Mouse (Mus musculus) intestine, embryonic 15.5 days (tissue): ENCODE measurements around the gene Hist1h2bc. TPM values are rescaled to one million over a fixed set of nuclear protein-coding genes. Genes with fewer than 3 reads are reported as not detected.
A peak's percentile ranks its signal among the peaks of the same experiment; 100 is the strongest.
"Not testable (repeated sequence)": the region's sequence is repeated elsewhere in the genome, so short reads cannot be mapped to it uniquely, and the experiment has no call there.

Experiments
- ATAC-seq: fragments of 200-750 bp; cut with Nextera tagmentation; 2 replicates; pipeline ENCODE4 v1.8.0; 2017; ENCODE audit warnings: moderate TSS enrichment, moderate library complexity
- H3K27ac ChIP-seq: fragments of 300-500 bp; sonication (generic); 2 replicates; pipeline ENCODE4 v1.5.1; 2015; ENCODE audit warnings: mild to moderate bottlenecking, inconsistent platforms
- H3K27me3 ChIP-seq: fragments of 300-500 bp; sonication (generic); replicated peaks from 2 replicates; pipeline ENCODE4 v1.6.1; 2015; ENCODE audit warnings: inconsistent platforms
- H3K36me3 ChIP-seq: fragments of 300-500 bp; sonication (generic); 2 replicates; pipeline ENCODE4 v1.6.1; 2015; ENCODE audit warnings: inconsistent platforms
- H3K4me1 ChIP-seq: fragments of 300-500 bp; sonication (generic); replicated peaks from 2 replicates; pipeline ENCODE4 v1.6.1; 2015; ENCODE audit warnings: inconsistent platforms
- H3K4me2 ChIP-seq: fragments of 300-500 bp; sonication (generic); replicated peaks from 2 replicates; pipeline ENCODE4 v1.6.1; 2015; ENCODE audit warnings: mild to moderate bottlenecking, inconsistent platforms
- H3K4me3 ChIP-seq: fragments of 300-500 bp; sonication (generic); replicated peaks from 2 replicates; pipeline ENCODE4 v1.5.1; 2015; ENCODE audit warnings: inconsistent platforms
- H3K9ac ChIP-seq: fragments of 300-500 bp; sonication (generic); 2 replicates; pipeline ENCODE4 v1.6.1; 2015; ENCODE audit warnings: inconsistent platforms
- H3K9me3 ChIP-seq: fragments of 300-500 bp; sonication (generic); 2 replicates; pipeline ENCODE4 v1.6.1; 2016; ENCODE audit warnings: inconsistent platforms
- WGBS: fragments of 180-500 bp; shearing (Covaris S2); methylation state at CpG from one replicate; pipeline ENCODE4 v1.1.7; 2015; 5-methylcytosine and 5-hydroxymethylcytosine counted together
- polyA plus RNA-seq: library from polyadenylated mRNA; unstranded; fragments of >200 nt; fragmentation: Nextera tagmentation; extraction: Ambion mirVana; gene quantifications from 2 replicates; pipeline ENCODE4 v1.2.1, GENCODE M21; 2015

The Hist1h2bc gene
- polyA plus RNA-seq, result 79.3 and 89.9 TPM in 2 replicates

DNA sequence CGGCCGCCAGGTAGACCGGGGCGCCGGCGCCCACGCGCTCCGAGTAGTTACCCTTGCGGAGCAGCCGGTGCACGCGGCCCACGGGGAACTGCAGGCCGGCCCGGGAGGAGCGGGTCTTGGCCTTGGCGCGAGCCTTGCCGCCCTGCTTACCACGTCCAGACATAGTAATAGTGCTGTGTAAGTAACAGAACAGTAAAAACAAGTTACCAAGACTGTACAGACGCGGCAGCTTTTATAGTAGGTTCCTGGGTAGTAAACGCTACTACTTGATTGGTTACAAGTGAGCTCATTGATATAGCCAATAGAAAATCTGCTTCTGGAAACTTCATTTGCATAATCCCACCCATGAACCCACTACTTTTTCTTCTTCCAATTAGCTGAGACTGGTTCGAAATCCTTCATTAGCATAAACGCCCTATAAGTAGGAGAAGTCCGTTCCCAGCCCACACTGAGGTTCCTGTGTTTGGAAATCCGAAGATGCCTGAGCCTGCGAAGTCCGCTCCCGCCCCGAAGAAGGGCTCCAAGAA lies at the start of gene Hist1h2bc, which contains the start of gene Hist1h2ac:
Gene Hist1h2bc, plus strand, starts transcription at position 445 of the 527 bp plus-strand sequence.
Gene Hist1h2ac, minus strand, starts transcription at position 194 of the 527 bp plus-strand sequence.
- H3K27ac ChIP-seq, result peak within 1 kb of the TSS; percentile 97
- H3K9me3 ChIP-seq, result no peaks in the 10 kb centered on the region
- peak within 1 kb of the TSS; percentile 56 for H3K4me2 ChIP-seq
- H3K9ac ChIP-seq, result peak within 1 kb of the TSS; percentile 57
- no peaks in the 10 kb centered on the region for H3K36me3 ChIP-seq
- H3K4me1 ChIP-seq, result peaks cover 6% of the 10 kb centered on the region
- no peaks in the 10 kb centered on the region for H3K27me3 ChIP-seq
- ATAC-seq, result peak; percentile 97
- peak within 1 kb of the TSS; percentile 41 for H3K4me3 ChIP-seq
- WGBS, result 0% methylated on average over 32 of the region's 32 CpGs

DNA sequence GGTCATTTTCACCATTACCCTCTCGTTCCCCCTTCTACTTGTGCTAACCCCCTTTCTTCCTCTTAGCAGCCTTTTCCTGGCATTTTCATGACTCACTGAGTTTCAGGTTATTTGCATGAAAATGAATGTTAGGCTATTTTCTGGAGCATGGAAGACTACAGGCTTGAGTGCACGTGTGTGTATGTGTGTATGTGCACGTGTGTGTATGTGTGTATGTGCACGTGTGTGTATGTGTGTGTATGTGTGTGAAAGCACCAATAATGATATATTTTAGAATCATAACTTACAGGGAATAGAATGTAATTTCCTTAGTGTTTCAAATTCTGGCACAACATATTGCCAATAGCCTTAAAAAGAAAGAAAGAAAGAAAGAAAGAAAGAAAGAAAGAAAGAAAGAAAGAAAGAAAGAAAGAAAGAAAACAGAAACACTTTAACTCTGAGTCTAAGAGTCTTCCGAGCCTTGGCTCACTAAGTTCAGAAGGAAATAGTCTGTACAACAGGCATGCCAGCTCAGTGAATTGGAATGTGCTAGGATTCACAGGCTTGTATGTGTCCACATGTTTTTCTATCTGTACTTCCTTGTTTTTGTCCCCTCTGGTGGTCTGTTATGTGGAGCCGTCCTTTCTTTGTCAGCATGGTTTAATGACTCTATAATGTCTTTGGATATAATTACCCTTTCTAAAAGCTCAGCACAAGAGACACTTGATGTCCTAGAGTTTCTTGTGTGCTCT lies 24.2 kb upstream of the Hist1h2bc start:
- H3K27ac ChIP-seq, result no peak overlapping the region
- H3K36me3 ChIP-seq, result no peaks in the 10 kb centered on the region
- no peaks in the 10 kb centered on the region for H3K9me3 ChIP-seq
- WGBS, result 69% methylated on average over 6 of the region's 6 CpGs
- no peak overlapping the region for H3K4me2 ChIP-seq
- H3K4me1 ChIP-seq, result no peaks in the 10 kb centered on the region
- no peaks in the 10 kb centered on the region for H3K27me3 ChIP-seq
- no peak for ATAC-seq
- H3K4me3 ChIP-seq, result no peak overlapping the region
- no peak overlapping the region for H3K9ac ChIP-seq

DNA sequence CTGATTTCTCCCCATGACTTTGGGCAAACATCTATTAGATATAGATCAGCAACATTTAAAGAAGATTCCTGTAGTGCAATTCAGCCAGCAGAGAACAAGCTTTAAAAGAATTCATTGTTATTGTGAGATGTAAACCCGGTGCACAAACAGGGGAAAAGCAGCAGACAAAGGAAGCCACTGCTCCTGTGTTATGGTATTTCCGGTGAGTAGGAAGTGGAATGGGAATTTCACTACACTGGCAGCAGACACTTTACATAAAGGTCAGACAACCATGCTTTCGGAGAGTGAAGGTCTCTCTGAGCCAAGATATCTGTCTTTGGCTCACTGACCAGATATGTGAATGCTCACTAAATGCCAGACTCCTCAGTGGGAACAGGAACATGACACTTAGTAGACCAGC lies 21.5 kb upstream of the Hist1h2bc start:
- 63% methylated on average over 3 of the region's 3 CpGs for WGBS

DNA sequence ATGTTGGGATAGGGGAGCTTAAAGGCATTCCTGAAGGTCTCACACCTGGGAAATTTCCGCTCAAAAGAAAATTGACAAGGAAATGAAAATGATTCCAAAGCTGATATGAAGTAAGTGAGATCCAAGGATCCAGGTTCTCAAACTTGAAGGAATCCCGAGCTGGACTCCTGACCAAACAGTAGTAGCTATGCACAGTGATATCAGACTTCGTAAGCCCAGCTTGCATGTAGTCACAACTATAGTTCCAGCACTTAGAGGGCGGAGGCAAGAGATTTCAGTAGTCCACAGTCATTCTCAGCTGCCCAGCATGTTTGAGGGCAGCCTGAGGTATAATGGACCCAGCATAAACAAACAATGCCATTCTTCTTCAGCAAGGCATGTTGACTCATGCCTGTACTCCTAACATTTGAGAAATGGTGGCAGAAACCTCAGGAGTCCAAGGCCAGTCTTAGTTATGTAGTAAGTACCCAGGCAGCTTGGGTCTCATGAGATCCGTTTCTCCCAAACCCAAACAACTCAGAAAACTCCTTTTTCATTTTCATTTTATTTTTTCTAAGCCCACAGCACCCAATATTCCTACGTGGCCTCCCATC lies 1.9 kb upstream of the Hist1h2bc start:
- no peaks in the 10 kb centered on the region for H3K36me3 ChIP-seq
- no peak overlapping the region for H3K27ac ChIP-seq
- 0 out of 2 replicates have a peak overlapping the region, but pooled peaks have one; percentile 51 for H3K4me2 ChIP-seq
- H3K4me1 ChIP-seq, result peaks cover 6% of the 10 kb centered on the region
- H3K9ac ChIP-seq, result no peak overlapping the region; the same call in 1 of the 2 replicates
- WGBS, result 74% methylated on average over 6 of the region's 6 CpGs
- no peaks in the 10 kb centered on the region for H3K9me3 ChIP-seq
- no peak for ATAC-seq
- H3K4me3 ChIP-seq, result no peak overlapping the region
- no peaks in the 10 kb centered on the region for H3K27me3 ChIP-seq

More for the DNA sequence above, 21.5 kb upstream of the Hist1h2bc start:
- no peak for ATAC-seq
- Histone ChIP-seq H3K27ac (no peak overlapping the region), H3K4me2 (no peak overlapping the region), H3K4me1 (no peaks in the 10 kb centered on the region), H3K9ac (no peak overlapping the region), H3K4me3 (no peak overlapping the region), H3K36me3 (no peaks in the 10 kb centered on the region), H3K27me3 (no peaks in the 10 kb centered on the region), H3K9me3 (no peaks in the 10 kb centered on the region)

DNA sequence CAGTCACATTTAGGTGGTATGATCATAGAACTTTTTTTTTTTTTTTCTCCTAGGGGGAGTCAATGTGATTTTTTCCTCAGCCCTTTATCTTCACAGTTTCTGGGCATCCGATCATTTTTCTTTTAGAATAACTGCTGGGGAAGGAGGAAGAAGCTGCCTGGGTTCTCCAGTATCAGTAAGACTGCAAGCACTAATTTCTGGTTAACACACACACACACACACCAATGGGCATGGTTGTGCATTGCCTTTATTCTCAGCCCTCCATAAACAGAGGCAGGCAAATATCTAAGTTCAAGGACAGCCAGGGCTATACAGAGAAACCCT lies 1.4 kb upstream of the Hist1h2bc start:
- no peak for ATAC-seq
- Histone ChIP-seq H3K9ac (peak overlapping the region; percentile 37; the same call in 1 of the 2 replicates), H3K9me3 (no peaks in the 10 kb centered on the region), H3K4me1 (peaks cover 6% of the 10 kb centered on the region), H3K4me3 (peak overlapping the region; percentile 38), H3K4me2 (peak overlapping the region; percentile 51), H3K36me3 (no peaks in the 10 kb centered on the region), H3K27me3 (no peaks in the 10 kb centered on the region), H3K27ac (peak overlapping the region; percentile 92; the same call in 1 of the 2 replicates)
- 54% methylated on average over 1 of the region's 1 CpGs for WGBS

DNA sequence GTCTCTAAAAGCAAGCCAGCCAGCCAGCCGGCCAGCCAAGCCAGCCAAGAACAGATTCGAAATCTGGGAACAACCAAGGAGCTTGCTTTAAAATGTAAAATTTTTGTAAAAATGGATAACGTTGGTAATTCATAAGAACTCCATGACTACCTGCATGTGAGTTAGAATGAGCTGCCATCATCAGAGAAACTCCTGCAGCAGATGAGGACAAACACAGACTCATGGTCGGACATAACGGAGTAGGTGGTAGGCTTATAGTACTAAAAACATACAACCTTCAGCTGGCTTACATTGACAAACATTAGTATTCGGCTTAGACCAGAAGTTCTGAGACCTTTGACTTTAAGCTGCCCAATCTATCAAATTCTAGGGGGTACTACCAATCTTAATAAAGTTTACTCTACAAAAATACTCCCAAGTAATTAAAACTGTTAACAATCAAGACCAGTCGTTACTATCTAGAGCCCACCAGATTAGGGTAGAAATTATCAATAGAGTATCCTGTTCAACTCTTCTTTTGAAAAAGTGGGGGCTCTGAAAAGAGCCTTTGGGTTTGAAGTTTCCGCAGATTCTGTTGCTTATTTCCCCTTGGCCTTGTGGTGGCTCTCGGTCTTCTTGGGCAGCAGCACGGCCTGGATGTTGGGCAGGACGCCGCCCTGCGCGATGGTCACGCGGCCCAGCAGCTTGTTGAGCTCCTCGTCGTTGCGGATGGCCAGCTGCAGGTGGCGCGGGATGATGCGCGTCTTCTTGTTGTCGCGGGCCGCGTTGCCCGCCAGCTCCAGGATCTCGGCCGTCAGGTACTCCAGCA lies 848 bp upstream of the Hist1h2bc start:
- not testable (repeated sequence) for H3K4me1 ChIP-seq, H3K9me3 ChIP-seq, H3K36me3 ChIP-seq, ATAC-seq, H3K27me3 ChIP-seq
- Histone ChIP-seq H3K9ac (peak overlapping the region; percentile 37; the same call in 1 of the 2 replicates), H3K27ac (peak overlapping the region; percentile 92), H3K4me3 (peak overlapping the region; percentile 38), H3K4me2 (peak overlapping the region; percentile 51)
- 7% methylated on average over 16 of the region's 30 CpGs for WGBS

DNA sequence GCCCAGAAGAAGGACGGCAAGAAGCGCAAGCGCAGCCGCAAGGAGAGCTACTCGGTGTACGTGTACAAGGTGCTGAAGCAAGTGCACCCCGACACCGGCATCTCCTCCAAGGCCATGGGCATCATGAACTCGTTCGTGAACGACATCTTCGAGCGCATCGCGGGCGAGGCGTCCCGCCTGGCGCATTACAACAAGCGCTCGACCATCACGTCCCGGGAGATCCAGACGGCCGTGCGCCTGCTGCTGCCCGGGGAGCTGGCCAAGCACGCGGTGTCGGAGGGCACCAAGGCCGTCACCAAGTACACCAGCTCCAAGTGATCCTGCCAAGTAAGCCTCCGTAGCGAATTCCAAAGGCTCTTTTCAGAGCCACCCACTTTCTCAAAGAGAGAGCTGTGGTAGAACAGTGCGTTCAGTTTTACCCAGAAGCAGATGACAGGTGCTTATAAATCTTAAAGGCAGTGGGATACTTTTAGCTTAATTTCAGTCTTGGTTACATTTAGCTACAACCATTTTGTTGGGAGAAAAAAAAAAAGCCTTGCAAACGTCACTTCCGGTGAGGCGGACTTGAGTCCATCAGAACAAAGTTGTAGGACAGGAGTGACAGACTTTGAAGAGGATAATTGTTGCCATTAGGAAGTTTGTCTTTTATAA lies 421 bp downstream of the Hist1h2bc start:
- Histone ChIP-seq H3K4me2 (peak overlapping the region; percentile 56), H3K9ac (peak overlapping the region; percentile 57), H3K4me3 (peak overlapping the region; percentile 41), H3K27ac (peak overlapping the region; percentile 97)
- not testable (repeated sequence) for H3K4me1 ChIP-seq, H3K27me3 ChIP-seq, H3K9me3 ChIP-seq, ATAC-seq, H3K36me3 ChIP-seq
- WGBS, result under 1% methylated on average over 20 of the region's 37 CpGs

DNA sequence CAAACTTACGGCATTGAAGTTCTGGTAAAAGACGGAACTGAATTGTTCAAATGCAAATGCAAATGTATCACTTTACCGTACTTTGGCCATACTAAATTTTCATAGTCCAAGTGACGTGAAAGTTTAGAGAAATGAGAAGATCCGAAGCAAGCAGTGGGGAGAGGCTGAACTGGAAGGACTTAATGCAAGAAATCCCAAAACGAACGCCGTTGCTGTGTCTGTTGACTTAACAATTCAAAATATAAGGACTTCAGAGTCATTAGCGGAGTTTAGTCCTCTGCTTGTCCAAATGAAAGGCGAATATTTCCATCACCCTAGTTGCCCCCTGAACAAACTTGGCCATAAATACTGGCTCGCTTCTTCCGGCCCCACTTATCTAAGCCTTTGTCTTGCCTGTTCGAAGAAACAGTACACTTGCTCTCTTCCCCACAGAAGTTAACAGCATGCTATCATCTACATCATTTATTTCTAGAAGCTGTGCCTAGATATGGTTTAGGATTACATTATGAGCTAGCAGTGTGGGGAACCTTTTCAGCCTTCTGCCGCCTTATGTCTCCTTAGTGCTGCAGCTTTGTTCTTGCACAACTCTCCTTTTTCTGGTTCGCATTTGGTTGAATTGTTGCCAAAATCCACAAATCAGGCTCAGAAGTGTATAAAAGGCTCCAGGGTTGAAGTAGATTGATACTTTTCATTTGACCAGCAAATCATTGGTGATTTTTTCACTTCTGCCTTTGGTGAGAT lies 1.3 kb downstream of the Hist1h2bc start:
- no peaks in the 10 kb centered on the region for H3K27me3 ChIP-seq
- H3K4me2 ChIP-seq, result peak overlapping the region; percentile 56
- peaks cover 6% of the 10 kb centered on the region for H3K4me1 ChIP-seq
- no peaks in the 10 kb centered on the region for H3K9me3 ChIP-seq
- H3K9ac ChIP-seq, result peak overlapping the region; percentile 57
- H3K4me3 ChIP-seq, result peak overlapping the region; percentile 41
- H3K36me3 ChIP-seq, result no peaks in the 10 kb centered on the region
- H3K27ac ChIP-seq, result peak overlapping the region; percentile 97
- no peak for ATAC-seq
- WGBS, result 2% methylated on average over 15 of the region's 15 CpGs

DNA sequence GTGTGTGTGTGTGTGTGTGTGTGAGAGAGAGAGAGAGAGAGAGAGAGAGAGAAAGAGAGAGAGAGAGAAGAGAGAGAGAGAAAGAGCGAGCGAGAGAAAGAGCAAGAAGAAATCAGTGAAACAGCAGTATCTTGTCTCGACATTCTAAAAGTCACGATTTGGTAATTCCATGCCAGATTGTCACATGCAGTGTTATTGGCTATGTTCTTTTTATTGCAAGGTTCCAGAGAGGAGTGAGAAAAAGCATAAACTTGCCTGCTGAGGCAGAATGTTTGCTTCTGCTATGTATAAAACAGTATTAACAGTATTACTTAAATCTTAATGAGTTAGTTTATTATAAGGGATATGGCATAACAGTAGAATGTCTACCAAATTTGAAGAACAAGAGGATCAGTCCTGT lies 2.0 kb downstream of the Hist1h2bc start:
- Histone ChIP-seq H3K4me1 (peaks cover 8% of the 10 kb centered on the region), H3K27me3 (no peaks in the 10 kb centered on the region), H3K9me3 (no peaks in the 10 kb centered on the region), H3K4me2 (peak overlapping the region; percentile 56), H3K9ac (peak overlapping the region; percentile 57), H3K27ac (peak overlapping the region; percentile 97), H3K36me3 (no peaks in the 10 kb centered on the region), H3K4me3 (peak overlapping the region; percentile 41)
- WGBS, result 38% methylated on average over 4 of the region's 4 CpGs
- no peak for ATAC-seq

DNA sequence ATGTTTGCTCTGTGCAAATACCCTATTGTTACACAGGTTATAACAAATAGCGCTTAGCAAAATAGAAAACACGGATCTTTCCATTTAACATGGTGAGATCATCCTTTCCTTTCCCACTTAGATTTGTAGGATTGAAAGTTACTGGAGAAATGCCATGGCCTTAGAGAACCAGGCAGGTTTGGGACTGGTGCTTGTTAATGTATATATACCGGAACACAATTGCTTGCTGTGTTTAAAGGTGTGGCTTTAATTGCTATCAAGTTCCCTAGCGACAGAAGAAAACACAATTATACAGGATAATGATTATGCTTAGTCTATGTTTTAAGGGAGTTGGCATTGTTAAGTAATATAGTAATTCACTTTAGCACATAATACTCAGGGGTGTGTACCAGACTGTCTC lies 3.2 kb downstream of the Hist1h2bc start:
- Histone ChIP-seq H3K27me3 (no peaks in the 10 kb centered on the region), H3K9ac (no peak overlapping the region), H3K4me2 (no peak overlapping the region), H3K4me1 (peaks cover 8% of the 10 kb centered on the region), H3K36me3 (no peaks in the 10 kb centered on the region), H3K27ac (no peak overlapping the region), H3K9me3 (no peaks in the 10 kb centered on the region), H3K4me3 (no peak overlapping the region)
- no peak for ATAC-seq
- 60% methylated on average over 4 of the region's 4 CpGs for WGBS

DNA sequence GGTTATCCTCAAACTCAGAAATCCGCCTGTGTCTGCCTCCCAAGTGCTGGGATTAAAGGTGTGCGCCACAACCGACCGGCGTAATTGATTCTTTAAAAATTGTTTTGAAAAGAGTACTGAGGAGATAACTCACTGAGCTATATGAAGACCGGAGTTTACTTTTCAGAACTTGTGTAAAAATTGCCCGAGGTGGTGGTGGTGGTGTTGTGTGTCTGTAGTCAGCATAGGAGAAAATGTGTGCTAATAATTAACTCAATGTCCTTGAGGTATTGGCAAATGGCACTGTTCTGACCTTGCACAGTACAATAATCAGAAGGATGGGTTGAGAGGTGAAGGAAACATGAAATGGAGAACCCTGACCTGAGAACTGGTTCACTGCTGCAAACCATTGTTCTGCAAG lies 3.9 kb downstream of the Hist1h2bc start:
- peaks cover 4% of the 10 kb centered on the region; the same call in 1 of the 2 replicates for H3K4me1 ChIP-seq
- peak overlapping the region; percentile 9; the same call in 1 of the 2 replicates for H3K4me2 ChIP-seq
- H3K36me3 ChIP-seq, result no peaks in the 10 kb centered on the region
- ATAC-seq, result no peak
- 0 out of 2 replicates have a peak overlapping the region, but pooled peaks have one; percentile 27 for H3K27ac ChIP-seq
- no peak overlapping the region for H3K4me3 ChIP-seq
- no peaks in the 10 kb centered on the region for H3K9me3 ChIP-seq
- no peak overlapping the region for H3K9ac ChIP-seq
- no peaks in the 10 kb centered on the region for H3K27me3 ChIP-seq
- WGBS, result 78% methylated on average over 7 of the region's 7 CpGs
